Mouse (Mus musculus): ENCODE data around the gene Xrcc2.

Gene Xrcc2

GRCm38 (mm10) chr5:25671051-25671450, 34.6 kb downstream of the Xrcc2 start:
- no peak for DNase-seq (ENCODE audit: low spot score in 2 of 2)

- DNase-seq (ENCODE audit: low spot score in 2 of 2) = no peak
Observed at GRCm38 (mm10) chr5:25668306-25668705, 37.3 kb downstream of the Xrcc2 start.

GRCm38 (mm10) chr5:25666684-25667083, 38.9 kb downstream of the Xrcc2 start:
- DNase-seq (ENCODE audit: low spot score in 2 of 2) = no peak

- no peak for DNase-seq (ENCODE audit: low spot score in 2 of 2)
Observed at GRCm38 (mm10) chr5:25666108-25666507, 39.5 kb downstream of the Xrcc2 start.

GRCm38 (mm10) chr5:25665516-25665915, 40.1 kb downstream of the Xrcc2 start:
- no peak for DNase-seq (ENCODE audit: low spot score in 2 of 2)

GRCm38 (mm10) chr5:25663165-25663564, 42.5 kb downstream of the Xrcc2 start:
- no peak for DNase-seq (ENCODE audit: low spot score in 2 of 2)

GRCm38 (mm10) chr5:25654578-25654987, 51.0 kb downstream of the Xrcc2 start:
- DNase-seq (ENCODE audit: low spot score in 2 of 2) = no peak

GRCm38 (mm10) chr5:25653377-25653776, 52.2 kb downstream of the Xrcc2 start:
- DNase-seq (ENCODE audit: low spot score in 2 of 2) = no peak

- no peak for DNase-seq (ENCODE audit: low spot score in 2 of 2)
Observed at GRCm38 (mm10) chr5:25652435-25652834, 53.2 kb downstream of the Xrcc2 start.

- no peak for DNase-seq (ENCODE audit: low spot score in 2 of 2)
Observed at GRCm38 (mm10) chr5:25645661-25646364, 59.8 kb downstream of the Xrcc2 start.

GRCm38 (mm10) chr5:25644509-25644908, 61.1 kb downstream of the Xrcc2 start:
- DNase-seq (ENCODE audit: low spot score in 2 of 2) = no peak

- DNase-seq (ENCODE audit: low spot score in 2 of 2) = no peak
Observed at GRCm38 (mm10) chr5:25642741-25643140, 62.9 kb downstream of the Xrcc2 start.
